Comparison of ENCODE assay signal across 17 mouse cellular contexts in the genomic region with DNA sequence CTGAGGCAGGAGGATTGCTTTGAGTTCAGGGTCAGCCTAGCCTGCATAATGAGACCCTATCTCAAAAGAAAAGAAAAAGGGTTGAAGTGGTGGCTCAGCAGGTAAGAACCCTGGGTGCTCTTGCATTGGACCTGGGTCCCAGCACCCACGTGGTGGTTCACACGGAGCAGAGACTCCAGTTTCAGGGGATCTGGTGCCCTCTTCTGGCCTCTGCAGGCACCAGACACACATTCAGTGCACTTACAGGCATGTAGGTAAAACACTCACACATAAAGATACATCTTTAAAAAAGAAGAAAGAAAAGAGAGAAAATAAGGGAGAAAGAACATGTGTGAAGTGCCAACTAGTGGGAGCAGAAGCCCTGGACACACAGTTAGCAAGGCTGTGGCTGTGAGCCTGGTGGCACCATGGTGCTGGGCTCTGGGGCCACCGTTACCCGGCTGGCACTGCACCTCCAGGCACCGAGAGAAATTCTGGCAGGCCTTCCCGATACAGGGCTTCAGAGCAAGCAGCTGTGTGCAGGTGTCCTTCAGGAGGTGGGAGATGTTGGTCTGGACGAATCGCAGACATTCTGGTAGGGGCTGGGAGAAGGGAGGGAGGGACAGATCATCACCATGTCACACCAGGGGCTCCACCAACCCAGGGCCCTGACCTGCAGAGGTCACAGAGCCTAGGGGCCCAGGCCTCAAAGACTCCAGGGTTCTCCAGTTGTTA. TPM values are rescaled to one million over a fixed set of nuclear protein-coding genes. Genes with fewer than 3 reads are reported as not detected.
DNase-seq lines count a peak whose midpoint lies in the region; ATAC-seq and TF ChIP-seq lines count a peak whose summit lies in the region.
"Had no signal": no experiment of that assay in that cellular context is flagged by ENCODE, and none has a peak within 500 bp of the region (broad histone marks: within the 10 kb centered on the region; RNA-seq: fewer than 3 reads in every experiment).

No protein-coding gene starts in this region.

- peak; percentile 32 for TF ChIP-seq CTCF in gastrocnemius, adult 2 months (IDR thresholded peaks at IDR 0.05)
- peak; percentile 43 for TF ChIP-seq CTCF in liver, adult 2 months (IDR thresholded peaks at IDR 0.05; ENCODE audit: low read depth, low read length)
- TF ChIP-seq CTCF in ES-Bruce4 (IDR thresholded peaks at IDR 0.05; ENCODE audit: low read depth, low read length), result peak; percentile 84

- ATAC-seq in liver, embryonic 11.5 days (replicated peaks; ENCODE audit: low FRiP score), result no peak
- ATAC-seq in forebrain, embryonic 12.5 days (ENCODE audit: low FRiP score), result no peak

- H3K79me2 ChIP-seq in liver, adult 2 months (ENCODE audit: control insufficient read depth, insufficient read depth, low read length), result no peaks in the 10 kb centered on the region; the same call in 1 of the 2 replicates

- 94% methylated on average over 8 of the region's 8 CpGs for WGBS in liver, adult 2 months
- 77% methylated on average over 8 of the region's 8 CpGs for WGBS in liver, embryonic 11.5 days
- WGBS in forebrain, embryonic 12.5 days, result 77% methylated on average over 8 of the region's 8 CpGs

- no peak overlapping the region for H3K9ac ChIP-seq in liver, adult 2 months (ENCODE audit: low read depth, low read length)
- H3K9ac ChIP-seq in ES-Bruce4 (ENCODE audit: low read depth, poor library complexity, severe bottlenecking), result no peak overlapping the region
- H3K9ac ChIP-seq in liver, embryonic 11.5 days (ENCODE audit: low read depth, low read length), result peak overlapping the region; percentile 15; the same call in 1 of the 2 replicates
- H3K9ac ChIP-seq in forebrain, embryonic 12.5 days, result no peak overlapping the region
- H3K9ac ChIP-seq: heart, embryonic 13.5 days; hindbrain, embryonic 13.5 days; limb, embryonic 12.5 days had no signal

- H3K9me3 ChIP-seq in ES-Bruce4 (replicated peaks; ENCODE audit: control insufficient read depth, insufficient read depth, low read length, poor library complexity, severe bottlenecking), result no peaks in the 10 kb centered on the region
- H3K9me3 ChIP-seq in liver, embryonic 11.5 days (ENCODE audit: control insufficient read depth, low read length), result no peaks in the 10 kb centered on the region
- no peaks in the 10 kb centered on the region for H3K9me3 ChIP-seq in forebrain, embryonic 12.5 days
- H3K9me3 ChIP-seq: heart, embryonic 13.5 days; hindbrain, embryonic 13.5 days had no signal

- no peak overlapping the region for H3K4me3 ChIP-seq in gastrocnemius, adult 2 months
- no peak overlapping the region for H3K4me3 ChIP-seq in liver, adult 2 months (ENCODE audit: insufficient read depth, low read depth, low read length)
- H3K4me3 ChIP-seq in ES-Bruce4 (ENCODE audit: low read depth, low read length), result no peak overlapping the region
- H3K4me3 ChIP-seq in liver, embryonic 11.5 days (ENCODE audit: low read depth, low read length), result no peak overlapping the region
- no peak overlapping the region for H3K4me3 ChIP-seq in forebrain, embryonic 12.5 days (replicated peaks)
- H3K4me3 ChIP-seq: hindbrain, embryonic 13.5 days; limb, embryonic 12.5 days had no signal

- peaks cover 19% of the 10 kb centered on the region for H3K4me1 ChIP-seq in liver, adult 2 months (ENCODE audit: control insufficient read depth, insufficient read depth, low read length)
- no peaks in the 10 kb centered on the region for H3K4me1 ChIP-seq in ES-Bruce4 (ENCODE audit: control insufficient read depth, insufficient read depth, low read length)
- H3K4me1 ChIP-seq in liver, embryonic 11.5 days (replicated peaks; ENCODE audit: control insufficient read depth, insufficient read depth, low read length), result peaks cover 41% of the 10 kb centered on the region
- peaks cover 14% of the 10 kb centered on the region for H3K4me1 ChIP-seq in forebrain, embryonic 12.5 days

- H3K36me3 ChIP-seq in liver, adult 2 months (ENCODE audit: control insufficient read depth, insufficient read depth, low read length), result no peaks in the 10 kb centered on the region
- H3K36me3 ChIP-seq in ES-Bruce4 (ENCODE audit: control insufficient read depth, insufficient read depth, low read length, poor library complexity, severe bottlenecking), result no peaks in the 10 kb centered on the region
- H3K36me3 ChIP-seq in liver, embryonic 11.5 days (ENCODE audit: control insufficient read depth, insufficient read depth, low read length), result no peaks in the 10 kb centered on the region
- no peaks in the 10 kb centered on the region for H3K36me3 ChIP-seq in forebrain, embryonic 12.5 days (replicated peaks)
- H3K36me3 ChIP-seq: heart, embryonic 13.5 days; hindbrain, embryonic 13.5 days; limb, embryonic 12.5 days had no signal

- intact Hi-C loops in gastrocnemius, adult 2 months (cut with DNase I), result no loop called here

- H3K27me3 ChIP-seq in liver, adult 2 months (ENCODE audit: control insufficient read depth, insufficient read depth, low read length), result no peaks in the 10 kb centered on the region
- H3K27me3 ChIP-seq in ES-Bruce4 (ENCODE audit: control insufficient read depth, insufficient read depth, low read length, poor library complexity, severe bottlenecking), result no peaks in the 10 kb centered on the region
- H3K27me3 ChIP-seq in liver, embryonic 11.5 days (replicated peaks; ENCODE audit: control insufficient read depth, insufficient read depth, low read length), result no peaks in the 10 kb centered on the region
- peaks cover 29% of the 10 kb centered on the region for H3K27me3 ChIP-seq in forebrain, embryonic 12.5 days
- H3K27me3 ChIP-seq: CH12.LX had no signal

- no peak for TF ChIP-seq EP300 in ES-Bruce4 (IDR thresholded peaks at IDR 0.05; ENCODE audit: insufficient read depth, low read depth, low read length)

- H3K4me2 ChIP-seq in liver, embryonic 11.5 days, result no peak overlapping the region
- H3K4me2 ChIP-seq in forebrain, embryonic 12.5 days, result no peak overlapping the region
- H3K4me2 ChIP-seq: hindbrain, embryonic 13.5 days; limb, embryonic 12.5 days had no signal

- H3K27ac ChIP-seq in gastrocnemius, adult 2 months, result no peak overlapping the region; the same call in 1 of the 2 replicates
- no peak overlapping the region for H3K27ac ChIP-seq in liver, adult 2 months (replicated peaks; ENCODE audit: insufficient read depth, low read depth, low read length)
- H3K27ac ChIP-seq in ES-Bruce4 (ENCODE audit: insufficient read depth, low read length), result no peak overlapping the region
- H3K27ac ChIP-seq in liver, embryonic 11.5 days (ENCODE audit: low read depth, low read length), result no peak overlapping the region
- no peak overlapping the region for H3K27ac ChIP-seq in forebrain, embryonic 12.5 days
- H3K27ac ChIP-seq: heart, embryonic 13.5 days; hindbrain, embryonic 13.5 days; limb, embryonic 12.5 days; macrophage had no signal

- TF ChIP-seq POLR2A in liver, adult 2 months (IDR thresholded peaks at IDR 0.05; ENCODE audit: extremely low read depth, insufficient read depth, low read length), result no peak
- no peak for TF ChIP-seq POLR2A in ES-Bruce4 (IDR thresholded peaks at IDR 0.05; ENCODE audit: insufficient read depth, low read length)

- no peak for DNase-seq in gastrocnemius, adult 2 months
- no peak for DNase-seq in gastrocnemius, adult 8-10 months (ENCODE audit: low spot score in 2 of 2)
- DNase-seq in liver, adult 2 months (ENCODE audit: extremely low read depth, low read depth, low spot score), result no peak
- DNase-seq in liver, result no peak
- no peak for DNase-seq in liver, embryonic 11.5 days (ENCODE audit: low spot score)
- no peak for DNase-seq in kidney, postnatal 4 days
- DNase-seq: adrenal gland, postnatal 36 days; layer of hippocampus, postnatal 36 days; thymus, postnatal 14 days had no signal

RNA-seq across cellular contexts. Expression of a gene that starts 2.4 kb away (rescaled TPM):
- under 1 TPM in 1 of 2 experiments, not detected in 1; 0.26 TPM for total RNA-seq in gastrocnemius, adult 2 months (2021)
- not detected for total RNA-seq in gastrocnemius, adult 8-10 months (2022)
- 0.13 TPM in 1 of 2 replicates, not detected in the other for total RNA-seq in liver, adult 2 months (2014; rRNA removed)
- 0.98 TPM in 1 of 2 replicates, not detected in the other for polyA plus RNA-seq in liver, adult 2 months (2012; rRNA removed)
- polyA plus RNA-seq in ES-Bruce4 (2011; ENCODE audit: insufficient read depth, insufficient read length, low read depth, missing spikeins), result not detected in 2 replicates
- polyA plus RNA-seq in liver, embryonic 11.5 days (2014; fragmentation: Nextera tagmentation; extraction: Ambion mirVana), result 0.41 and 1.1 TPM in 2 replicates
- polyA plus RNA-seq in forebrain, embryonic 12.5 days (2016; fragmentation: Nextera tagmentation; extraction: Ambion mirVana), result 0.27 TPM in 1 of 2 replicates, not detected in the other
- total RNA-seq: adrenal gland, postnatal 36 days; monocyte, adult 5-6 weeks had no signal
- polyA plus RNA-seq: limb, embryonic 12.5 days; macrophage had no signal

RNA-seq across cellular contexts. Expression of a gene that starts 2.6 kb away (rescaled TPM):
- total RNA-seq in gastrocnemius, adult 2 months (2021), result 1 to 10 TPM; 2.2 to 3.3 TPM
- total RNA-seq in gastrocnemius, adult 8-10 months (2022), result 1 to 10 TPM in 3 of 4 experiments, under 1 TPM in 1; 0.94 to 2.7 (median 2.3) TPM
- total RNA-seq in liver, adult 2 months (2014; rRNA removed), result 3.2 and 5.4 TPM in 2 replicates
- polyA plus RNA-seq in liver, adult 2 months (2012; rRNA removed), result 20.8 and 30.8 TPM in 2 replicates
- polyA plus RNA-seq in ES-Bruce4 (2011; ENCODE audit: insufficient read depth, insufficient read length, low read depth, missing spikeins), result 3.0 and 3.7 TPM in 2 replicates
- polyA plus RNA-seq in liver, embryonic 11.5 days (2014; fragmentation: Nextera tagmentation; extraction: Ambion mirVana), result 9.7 and 10.5 TPM in 2 replicates
- polyA plus RNA-seq in forebrain, embryonic 12.5 days (2016; fragmentation: Nextera tagmentation; extraction: Ambion mirVana), result 0.21 and 0.72 TPM in 2 replicates

RNA-seq across cellular contexts. Expression of a gene that starts 5.0 kb away (rescaled TPM):
- 100 to 1,000 TPM; 552 to 624 TPM for total RNA-seq in gastrocnemius, adult 2 months (2021)
- total RNA-seq in gastrocnemius, adult 8-10 months (2022), result 100 to 1,000 TPM; 647 to 843 (median 690) TPM
- total RNA-seq in liver, adult 2 months (2014; rRNA removed), result 1,440 and 1,681 TPM in 2 replicates
- 488 and 544 TPM in 2 replicates for polyA plus RNA-seq in liver, adult 2 months (2012; rRNA removed)
- polyA plus RNA-seq in ES-Bruce4 (2011; ENCODE audit: insufficient read depth, insufficient read length, low read depth, missing spikeins), result 3,729 and 4,020 TPM in 2 replicates
- 1,710 and 1,879 TPM in 2 replicates for polyA plus RNA-seq in liver, embryonic 11.5 days (2014; fragmentation: Nextera tagmentation; extraction: Ambion mirVana)
- 1,106 and 1,135 TPM in 2 replicates for polyA plus RNA-seq in forebrain, embryonic 12.5 days (2016; fragmentation: Nextera tagmentation; extraction: Ambion mirVana)

RNA-seq across cellular contexts. Expression of a gene that starts 9.4 kb away (rescaled TPM):
- 100 to 1,000 TPM; 457 to 518 TPM for total RNA-seq in gastrocnemius, adult 2 months (2021)
- total RNA-seq in gastrocnemius, adult 8-10 months (2022), result 100 to 1,000 TPM; 471 to 554 (median 519) TPM
- total RNA-seq in liver, adult 2 months (2014; rRNA removed), result 355 and 400 TPM in 2 replicates
- 95.1 and 111 TPM in 2 replicates for polyA plus RNA-seq in liver, adult 2 months (2012; rRNA removed)
- polyA plus RNA-seq in ES-Bruce4 (2011; ENCODE audit: insufficient read depth, insufficient read length, low read depth, missing spikeins), result 2,753 and 2,969 TPM in 2 replicates
- 2,085 and 2,209 TPM in 2 replicates for polyA plus RNA-seq in liver, embryonic 11.5 days (2014; fragmentation: Nextera tagmentation; extraction: Ambion mirVana)
- 1,226 and 1,285 TPM in 2 replicates for polyA plus RNA-seq in forebrain, embryonic 12.5 days (2016; fragmentation: Nextera tagmentation; extraction: Ambion mirVana)

RNA-seq across cellular contexts. Expression of a gene that starts 20.5 kb away (rescaled TPM):
- total RNA-seq in gastrocnemius, adult 2 months (2021), result 10 to 100 TPM; 34.7 to 39.7 TPM
- 10 to 100 TPM; 34.6 to 42.1 (median 38.3) TPM for total RNA-seq in gastrocnemius, adult 8-10 months (2022)
- total RNA-seq in liver, adult 2 months (2014; rRNA removed), result 48.0 and 59.1 TPM in 2 replicates
- polyA plus RNA-seq in liver, adult 2 months (2012; rRNA removed), result 62.1 and 66.4 TPM in 2 replicates
- 38.5 and 43.6 TPM in 2 replicates for polyA plus RNA-seq in ES-Bruce4 (2011; ENCODE audit: insufficient read depth, insufficient read length, low read depth, missing spikeins)
- polyA plus RNA-seq in liver, embryonic 11.5 days (2014; fragmentation: Nextera tagmentation; extraction: Ambion mirVana), result 86.2 and 87.7 TPM in 2 replicates
- 95.0 and 97.5 TPM in 2 replicates for polyA plus RNA-seq in forebrain, embryonic 12.5 days (2016; fragmentation: Nextera tagmentation; extraction: Ambion mirVana)

Comparison
In these comparisons a context has a peak if more than half of its experiments do, and no peak if none do; other contexts are left out.
1. CTCF ChIP-seq: peak in every context shown above with its lines; median percentile 84 in ES-Bruce4; 43 in liver, adult 2 months; 32 in gastrocnemius, adult 2 months.